In genomic region chr6:120492499-120493373, GRCm38 (mm10) we compare ENCODE assay signal across 8 mouse cellular contexts. TPM values are rescaled to one million over a fixed set of nuclear protein-coding genes. Genes with fewer than 3 reads are reported as not detected.
A peak's percentile ranks its signal among the peaks of the same experiment; 100 is the strongest.
DNase-seq lines count a peak whose midpoint lies in the region; ATAC-seq and TF ChIP-seq lines count a peak whose summit lies in the region.

No protein-coding gene starts in this region.

- DNase-seq in gastrocnemius, adult 2 months = no peak
- no peak for DNase-seq in gastrocnemius, postnatal 36 days
- DNase-seq in urinary bladder, adult 2 months (ENCODE audit: low spot score) = peak; percentile 23
- no peak for DNase-seq in urinary bladder, postnatal 25 days (ENCODE audit: low spot score)
- DNase-seq in kidney, postnatal 14 days = peak; percentile 38
- peak; percentile 62 for DNase-seq in mesoderm, embryonic 11.5 days (ENCODE audit: low read depth, low spot score)

- no peaks in the 10 kb centered on the region for H3K9me3 ChIP-seq in forebrain, embryonic 16.5 days (ENCODE audit: control insufficient read depth, low read length)

- peak overlapping the region; percentile 87 for H3K9ac ChIP-seq in forebrain, embryonic 16.5 days (replicated peaks; ENCODE audit: low read depth, low read length)

- no peaks in the 10 kb centered on the region for H3K36me3 ChIP-seq in forebrain, embryonic 16.5 days (ENCODE audit: control insufficient read depth, insufficient read depth)
- H3K36me3 ChIP-seq in testis, adult 2 months (ENCODE audit: control insufficient read depth, insufficient read depth, low read length) = no peaks in the 10 kb centered on the region

- TF ChIP-seq CTCF in gastrocnemius, adult 2 months (IDR thresholded peaks at IDR 0.05) = no peak
- no peak for TF ChIP-seq CTCF in testis, adult 2 months (IDR thresholded peaks at IDR 0.05; ENCODE audit: control insufficient read depth, insufficient read depth, insufficient replicate concordance, low read depth, low read length)

- TF ChIP-seq POLR2A in testis, adult 2 months (IDR thresholded peaks at IDR 0.05; ENCODE audit: control insufficient read depth, low read depth, low read length) = no peak

- no peaks in the 10 kb centered on the region for H3K27me3 ChIP-seq in forebrain, embryonic 16.5 days (replicated peaks; ENCODE audit: control insufficient read depth, insufficient read depth, low read length)
- H3K27me3 ChIP-seq in testis, adult 2 months (ENCODE audit: control insufficient read depth, insufficient read depth, low read length) = no peaks in the 10 kb centered on the region

- H3K27ac ChIP-seq in gastrocnemius, adult 2 months = no peak overlapping the region
- H3K27ac ChIP-seq in forebrain, embryonic 16.5 days (ENCODE audit: low read length) = peak overlapping the region; percentile 93
- H3K27ac ChIP-seq in testis, adult 2 months (ENCODE audit: control insufficient read depth, insufficient read depth, low read depth, low read length) = no peak overlapping the region

- peak; percentile 5 for ATAC-seq in forebrain, embryonic 16.5 days

- H3K4me2 ChIP-seq in forebrain, embryonic 16.5 days (ENCODE audit: low read length) = peak overlapping the region; percentile 73

- intact Hi-C loops in gastrocnemius, adult 2 months (cut with DNase I) = no loop called here
- intact Hi-C loops in gastrocnemius, postnatal 36 days (cut with DNase I) = loop anchor here (5.0 kb wide), 1 partner anchor 70 kb away; no protein-coding TSS in a partner anchor

- peak overlapping the region; percentile 75 for H3K4me3 ChIP-seq in gastrocnemius, adult 2 months
- peak overlapping the region; percentile 79 for H3K4me3 ChIP-seq in forebrain, embryonic 16.5 days (replicated peaks; ENCODE audit: low read length)
- H3K4me3 ChIP-seq in testis, adult 2 months (ENCODE audit: control insufficient read depth, low read depth, low read length) = peak overlapping the region; percentile 71

- H3K4me1 ChIP-seq in forebrain, embryonic 16.5 days (replicated peaks; ENCODE audit: control insufficient read depth, insufficient read depth, low read length) = peaks cover 39% of the 10 kb centered on the region
- H3K4me1 ChIP-seq in testis, adult 2 months (ENCODE audit: control insufficient read depth, insufficient read depth, low read length) = peaks cover 9% of the 10 kb centered on the region

- under 1% methylated on average over 95 of the region's 95 CpGs for WGBS in forebrain, embryonic 16.5 days

RNA-seq across cellular contexts. Expression of gene Tmem121b, which starts 0.9 kb away (rescaled TPM):
- not detected for total RNA-seq in gastrocnemius, adult 2 months (2021)
- not detected for total RNA-seq in gastrocnemius, postnatal 36 days (2021)
- polyA plus RNA-seq in urinary bladder, adult 2 months (2012; rRNA removed) = 0.01 TPM in 2 replicates
- polyA plus RNA-seq in forebrain, embryonic 16.5 days (2015; fragmentation: Nextera tagmentation; extraction: Ambion mirVana) = 3.3 and 3.5 TPM in 2 replicates
- polyA plus RNA-seq in testis, adult 2 months (2012; rRNA removed) = 0.10 and 0.14 TPM in 2 replicates

RNA-seq across cellular contexts. Expression of gene Il17ra, which starts 29.7 kb away (rescaled TPM):
- 1 to 10 TPM in 1 of 2 experiments, under 1 TPM in 1; 0.99 to 2.0 TPM for total RNA-seq in gastrocnemius, adult 2 months (2021)
- total RNA-seq in gastrocnemius, postnatal 36 days (2021) = 1 to 10 TPM; 1.7 TPM
- 6.8 and 7.3 TPM in 2 replicates for polyA plus RNA-seq in urinary bladder, adult 2 months (2012; rRNA removed)
- 4.6 and 5.3 TPM in 2 replicates for polyA plus RNA-seq in forebrain, embryonic 16.5 days (2015; fragmentation: Nextera tagmentation; extraction: Ambion mirVana)
- polyA plus RNA-seq in testis, adult 2 months (2012; rRNA removed) = 4.2 and 4.6 TPM in 2 replicates

RNA-seq across cellular contexts. Expression of gene Hdhd5, which starts 38.4 kb away (rescaled TPM):
- total RNA-seq in gastrocnemius, adult 2 months (2021) = 10 to 100 TPM; 19.4 to 28.5 TPM
- total RNA-seq in gastrocnemius, postnatal 36 days (2021) = 10 to 100 TPM; 23.5 to 27.8 TPM
- polyA plus RNA-seq in urinary bladder, adult 2 months (2012; rRNA removed) = 15.5 and 20.1 TPM in 2 replicates
- polyA plus RNA-seq in forebrain, embryonic 16.5 days (2015; fragmentation: Nextera tagmentation; extraction: Ambion mirVana) = 15.3 and 16.4 TPM in 2 replicates
- polyA plus RNA-seq in testis, adult 2 months (2012; rRNA removed) = 30.0 and 33.0 TPM in 2 replicates

Comparison
In these comparisons a context has a peak if more than half of its experiments do, and no peak if none do; other contexts are left out.
1. DNase-seq: peak in urinary bladder, adult 2 months (single experiment), kidney, postnatal 14 days (single experiment) and mesoderm, embryonic 11.5 days (single experiment); none in gastrocnemius, adult 2 months (single experiment), gastrocnemius, postnatal 36 days (0 of 2) and urinary bladder, postnatal 25 days (single experiment).
2. Peak in every context shown above with its lines, with median percentiles within 50 percentile points of each other: H3K4me3 ChIP-seq.